Mouse (Mus musculus) adipocyte (in vitro differentiated cells): Measurements from ENCODE around the gene Micu1.

Experiments
- DNase-seq: peaks from one replicate; pipeline ENCODE4 v3.0.0-alpha.2; 2016; ENCODE audit warnings: low spot score

Micu1 gene

GRCm38 (mm10) chr10:59778137-59778710 lies 75.9 kb downstream of the Micu1 start:
- no peak for DNase-seq

DNA sequence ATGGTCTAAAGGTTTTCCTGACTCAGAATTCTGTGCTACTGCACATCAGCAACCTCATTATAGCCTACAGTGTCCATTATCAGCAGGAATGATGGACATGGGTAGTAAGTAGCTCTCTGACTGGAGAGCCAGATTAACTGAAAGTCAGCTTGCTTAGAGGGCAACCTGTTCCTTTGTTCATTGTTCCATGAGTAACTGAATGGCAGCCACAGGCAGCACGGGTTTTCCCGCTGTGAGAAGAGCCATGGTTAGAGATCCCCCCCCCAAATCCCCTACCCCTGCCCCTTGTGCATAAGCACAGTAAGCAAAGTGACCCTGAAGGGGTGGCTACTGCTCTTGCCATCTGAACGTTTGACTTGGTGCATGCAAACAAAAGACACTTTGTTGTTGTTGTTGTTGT lies 78.4 kb downstream of the Micu1 start:
- no peak for DNase-seq

- no peak for DNase-seq
These were observed 79.1 kb downstream of the Micu1 start for GRCm38 (mm10) chr10:59781205-59781931.

DNA sequence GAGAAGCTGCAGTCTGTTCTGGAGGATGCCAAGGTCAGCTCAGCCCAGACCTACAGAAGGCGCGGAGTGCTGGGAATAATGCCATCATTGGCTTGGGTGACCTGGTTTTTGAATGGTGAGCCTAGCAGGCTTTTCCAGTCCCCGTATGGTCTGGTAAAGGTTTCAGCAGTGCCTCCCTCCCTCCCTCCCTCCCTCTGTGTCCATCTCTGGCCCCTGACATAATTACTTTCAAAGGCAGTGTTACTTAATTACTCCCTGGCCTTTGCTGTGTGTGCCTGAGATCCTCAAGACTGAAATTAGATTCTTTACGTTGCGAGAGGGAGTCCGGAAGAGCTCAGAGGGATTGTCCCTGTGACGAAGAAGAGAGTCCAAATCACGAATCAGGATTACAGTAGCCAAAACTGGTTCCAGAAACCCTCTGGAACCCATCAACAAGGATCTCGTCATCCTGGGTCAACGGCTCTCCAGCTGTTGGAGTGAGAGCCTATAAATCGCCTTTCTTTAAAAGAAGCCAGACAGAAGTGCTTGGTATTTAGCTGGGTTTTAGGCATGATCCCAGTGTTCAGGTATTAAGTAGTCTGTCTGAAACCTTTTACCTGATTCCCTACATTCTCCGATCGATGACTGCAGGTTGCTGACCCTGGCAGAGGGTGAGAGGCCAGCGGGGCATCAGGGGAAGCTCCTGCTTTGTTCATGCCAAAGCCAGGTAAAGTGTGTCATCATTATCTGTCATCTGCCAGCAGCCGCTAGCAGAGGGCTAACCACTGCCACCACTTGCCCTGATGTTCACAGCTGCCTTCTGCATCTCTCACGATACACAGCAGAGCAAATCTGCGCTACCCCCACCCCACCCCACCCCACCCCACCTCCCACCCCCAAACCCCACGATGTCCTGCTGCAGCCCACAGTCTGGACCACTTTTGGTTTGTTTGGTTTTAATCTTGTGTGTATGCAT lies 82.7 kb downstream of the Micu1 start:
- no peak for DNase-seq

DNA sequence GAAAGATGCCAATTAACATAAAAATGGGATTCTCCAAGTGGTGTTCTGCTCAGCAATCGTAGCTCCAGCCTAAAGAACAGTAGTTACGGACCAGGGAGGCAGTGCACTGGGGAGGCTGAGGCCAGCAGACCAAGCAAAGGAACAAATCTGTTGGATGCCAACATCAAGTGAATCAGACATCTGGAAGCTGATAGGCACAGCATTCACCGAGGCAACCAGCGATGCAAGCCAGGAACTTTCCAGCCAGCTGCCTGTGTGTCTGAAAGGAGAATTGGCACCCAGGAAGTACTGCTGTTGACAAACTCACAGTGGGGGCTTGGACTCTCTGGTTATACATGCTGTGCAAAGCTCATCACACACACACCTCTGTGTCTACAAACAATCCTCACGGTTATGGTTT lies 84.0 kb downstream of the Micu1 start:
- peak; percentile 2 for DNase-seq

DNA sequence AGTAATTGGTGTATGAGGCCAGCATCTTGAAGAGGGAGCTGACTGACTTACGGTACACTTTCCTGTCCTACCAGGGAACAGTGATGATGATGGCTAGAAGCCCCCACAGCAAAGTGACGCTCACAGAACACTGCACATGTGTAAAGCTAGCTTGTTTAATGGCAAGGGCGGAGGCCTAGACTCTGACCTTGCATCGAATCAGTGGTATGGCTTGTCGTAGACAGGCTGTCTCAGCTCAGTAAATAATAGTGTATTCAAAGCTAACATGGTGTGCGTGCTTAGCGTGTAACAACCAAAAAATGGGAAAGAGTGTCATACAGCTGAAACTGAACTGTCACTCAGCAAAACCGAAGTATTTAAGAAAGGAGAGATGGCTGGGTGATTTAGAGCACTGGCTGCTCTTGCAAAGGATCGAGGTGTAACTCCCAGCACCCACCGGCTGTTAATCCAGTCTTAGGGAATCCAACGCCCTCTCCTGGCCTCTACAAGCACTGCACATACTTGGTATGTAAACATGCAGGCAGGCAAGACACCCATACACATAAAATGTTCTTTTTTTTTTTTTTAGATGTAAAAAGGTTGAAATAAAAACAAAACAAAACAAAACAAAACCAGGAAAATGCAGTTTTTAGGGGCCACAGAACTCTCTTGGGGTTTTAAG lies 85.0 kb downstream of the Micu1 start:
- no peak for DNase-seq

DNA sequence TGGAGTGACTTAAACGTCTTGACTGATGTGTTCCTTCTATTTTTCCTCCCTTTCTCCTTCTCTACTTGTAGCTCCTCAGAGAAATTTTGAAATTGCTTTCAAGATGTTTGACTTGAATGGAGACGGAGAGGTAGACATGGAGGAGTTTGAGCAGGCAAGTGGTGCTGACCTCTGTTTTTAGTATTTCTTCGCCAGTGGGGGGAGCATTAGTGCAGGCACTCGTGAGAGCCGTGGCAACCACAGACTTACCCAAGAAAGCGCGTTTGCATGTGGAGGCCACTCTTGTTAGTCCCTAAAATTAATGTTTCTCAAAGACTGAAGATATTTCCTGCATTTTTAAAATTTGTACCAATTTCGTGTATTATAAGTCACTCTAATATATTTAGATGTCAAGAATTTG lies 85.6 kb downstream of the Micu1 start:
- no peak for DNase-seq

- no peak for DNase-seq
These were observed 88.1 kb downstream of the Micu1 start for GRCm38 (mm10) chr10:59790291-59790929.

DNA sequence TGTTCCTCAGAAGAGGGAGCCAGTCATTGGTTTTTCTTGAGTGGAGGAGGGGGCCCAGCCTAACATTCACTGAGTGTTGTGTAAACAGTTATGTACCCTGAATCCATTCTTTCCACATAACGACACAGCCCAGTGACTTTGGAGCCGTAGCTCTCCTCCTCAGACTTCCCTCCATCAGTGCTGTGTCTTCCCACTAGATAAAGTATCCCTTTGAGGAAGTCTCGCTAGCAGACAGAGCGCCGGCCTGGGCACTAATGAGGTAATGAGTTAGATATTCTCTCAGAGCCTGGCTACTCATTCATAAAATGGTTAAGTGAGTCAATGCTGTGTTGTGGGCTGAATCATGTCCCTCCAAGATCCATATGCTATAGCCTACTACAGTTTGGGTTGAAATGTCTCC lies 89.6 kb downstream of the Micu1 start:
- DNase-seq, result no peak

- DNase-seq, result no peak
These were observed 90.4 kb downstream of the Micu1 start for GRCm38 (mm10) chr10:59792575-59793176.

DNA sequence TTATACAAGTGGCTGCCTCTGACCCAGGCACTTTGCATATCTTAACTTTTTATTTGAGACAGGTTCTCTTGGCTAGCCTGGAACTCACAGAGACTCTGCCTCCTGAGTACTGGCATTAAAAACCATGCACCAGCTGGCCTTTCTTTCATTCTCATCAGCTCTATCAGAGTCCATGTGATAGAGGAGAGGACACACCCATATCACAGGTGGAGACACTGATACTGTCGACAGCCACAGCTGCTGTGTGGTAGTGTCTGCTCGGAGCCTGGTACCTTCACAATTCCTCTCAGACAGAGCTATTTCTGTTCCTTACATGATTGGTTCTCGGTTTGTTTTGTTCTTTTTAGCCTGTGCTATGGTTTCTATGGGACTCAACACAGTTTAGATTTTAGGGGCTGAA lies 91.2 kb downstream of the Micu1 start:
- DNase-seq, result no peak

GRCm38 (mm10) chr10:59795085-59795484 lies 92.8 kb downstream of the Micu1 start:
- DNase-seq, result no peak

GRCm38 (mm10) chr10:59795902-59796301 lies 93.6 kb downstream of the Micu1 start:
- no peak for DNase-seq

DNA sequence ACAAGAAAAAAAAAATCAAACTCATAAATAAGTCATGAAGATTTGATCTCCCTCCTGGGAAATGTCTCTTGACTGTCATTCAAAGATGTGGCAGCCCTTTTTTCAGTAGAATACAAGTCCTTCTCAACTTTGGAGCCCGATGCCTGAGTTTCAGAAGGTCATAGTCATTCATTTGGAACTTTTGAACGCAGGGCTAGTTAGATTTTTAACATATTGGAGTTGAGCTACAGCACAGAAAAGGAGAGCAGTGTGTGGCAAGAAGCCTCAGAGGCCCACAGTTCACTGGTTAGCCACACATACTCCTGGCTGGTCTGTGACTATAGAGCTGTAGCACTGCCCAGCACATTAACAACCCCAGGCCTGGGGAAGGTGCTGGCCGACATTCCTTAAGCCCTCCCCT lies 96.1 kb downstream of the Micu1 start:
- no peak for DNase-seq

DNA sequence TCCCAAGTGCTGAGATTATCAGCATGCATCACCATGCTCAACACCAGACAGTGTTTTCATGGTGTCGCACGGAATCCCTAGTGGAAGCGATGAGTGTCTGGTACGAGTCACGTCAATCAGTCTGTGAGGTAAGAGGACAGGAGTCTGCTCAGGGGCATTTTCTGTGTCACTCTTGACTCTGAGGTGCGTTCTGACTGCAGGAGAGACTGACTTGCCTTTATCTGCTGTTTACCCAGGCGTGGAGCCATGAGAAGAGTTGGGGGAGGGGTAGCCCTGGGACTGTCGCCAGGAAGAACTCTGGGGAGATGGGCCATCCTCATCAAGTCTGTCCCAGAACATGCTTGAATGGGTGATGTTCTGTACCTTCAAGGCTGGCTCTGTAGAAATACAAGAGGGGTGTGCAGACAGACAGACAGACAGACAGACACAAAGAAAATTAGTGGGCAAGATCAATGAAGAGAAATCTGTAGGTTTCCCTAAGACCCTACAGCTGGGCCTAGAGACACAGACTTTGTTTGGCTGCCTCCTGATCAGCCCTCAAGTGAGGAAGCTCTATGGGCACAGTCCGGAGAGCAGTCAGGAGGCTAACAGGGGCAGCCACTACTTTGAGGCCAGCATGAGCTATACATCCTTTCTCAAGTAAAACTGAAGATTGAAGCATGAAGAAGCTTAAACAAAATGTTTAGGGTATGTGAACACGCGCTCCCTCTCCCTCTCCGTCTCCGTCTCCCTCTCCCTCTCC lies 97.2 kb downstream of the Micu1 start:
- no peak for DNase-seq

- no peak for DNase-seq
These were observed 97.9 kb downstream of the Micu1 start for GRCm38 (mm10) chr10:59800159-59800558.

GRCm38 (mm10) chr10:59800826-59801501 lies 98.7 kb downstream of the Micu1 start:
- DNase-seq, result no peak

DNA sequence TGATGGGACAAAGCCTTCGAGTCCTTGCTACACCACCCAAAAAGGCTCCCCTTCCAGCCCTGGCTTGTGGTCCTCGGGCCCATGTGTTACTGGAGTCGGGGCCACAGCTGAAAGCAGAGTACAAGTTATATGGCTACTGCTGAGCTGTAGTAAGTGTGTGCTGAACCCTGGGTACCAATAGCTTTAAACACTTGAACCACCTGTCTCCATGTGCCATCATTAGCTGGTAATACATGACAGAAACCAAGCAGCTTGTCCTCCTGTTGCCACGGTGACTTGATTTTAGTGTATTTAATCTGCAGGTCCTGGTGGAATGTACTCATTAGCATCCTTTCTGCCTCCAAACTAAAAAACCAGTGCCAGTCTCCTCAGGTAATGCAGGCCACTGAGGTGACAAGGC lies 106.4 kb downstream of the Micu1 start:
- no peak for DNase-seq

DNA sequence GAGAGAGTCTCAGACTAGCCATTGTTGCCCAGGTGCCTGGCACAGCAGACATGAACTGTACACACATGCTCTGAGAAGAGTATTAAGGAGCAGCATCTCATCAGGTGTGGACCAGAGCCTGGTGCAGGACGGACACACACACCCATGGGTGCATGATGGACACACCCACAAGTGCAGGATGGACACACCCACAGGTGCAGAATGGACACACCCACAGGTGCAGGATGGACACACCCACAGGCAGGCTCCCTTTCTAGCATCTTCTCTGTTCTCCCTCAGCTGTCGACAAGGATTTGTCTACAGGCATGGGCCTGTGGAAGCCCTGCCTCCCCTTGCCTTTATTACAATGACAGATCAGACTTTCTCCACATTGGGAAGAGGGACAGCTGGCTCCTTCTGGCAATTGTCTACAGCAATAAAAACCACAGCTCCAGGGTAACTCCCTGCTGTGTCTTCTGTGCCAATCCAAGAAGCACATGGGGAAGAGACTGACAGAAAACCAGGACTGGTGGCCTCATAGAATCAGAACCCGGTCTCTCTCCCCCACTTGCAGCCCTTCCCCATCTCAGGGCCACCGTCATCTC lies 107.8 kb downstream of the Micu1 start:
- DNase-seq, result no peak

DNA sequence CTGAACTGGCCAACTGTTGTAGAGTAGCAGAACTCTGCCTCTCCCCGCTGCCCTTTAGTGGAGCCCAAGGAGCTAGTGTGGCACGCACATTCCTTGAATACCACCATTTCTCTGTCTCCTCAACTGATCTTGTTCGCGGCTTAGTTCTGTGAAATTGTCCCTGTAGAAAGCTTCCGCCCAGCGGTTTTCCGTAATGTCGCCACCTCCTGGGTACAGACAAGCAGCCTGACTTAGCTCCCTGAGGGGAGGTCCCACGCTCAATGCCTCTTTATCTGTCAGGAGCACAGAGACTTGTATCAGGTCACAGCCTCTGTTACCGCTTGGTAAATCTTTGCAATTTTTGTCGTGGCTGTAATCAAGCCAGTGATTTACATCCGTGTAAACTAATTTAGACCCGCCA lies 110.7 kb downstream of the Micu1 start:
- DNase-seq, result no peak
